Mouse (Mus musculus): Measurements from ENCODE around the gene Rapgefl1. TPM values are rescaled to one million over a fixed set of nuclear protein-coding genes. Genes with fewer than 3 reads are reported as not detected.

Gene Rapgefl1
- total and polyA plus RNA-seq, 2 experiments from 2014 or later: 0.55 to 0.80 TPM

GRCm38 (mm10) chr11:98850100-98851093 is 13.8 kb downstream of the Rapgefl1 start:
- Histone ChIP-seq H3K9ac (replicated peaks; ENCODE audit: low read depth, low read length) (no peak overlapping the region), H3K4me1 (ENCODE audit: control insufficient read depth, insufficient read depth) (0 out of 2 replicates have a peak, but pooled peaks cover 4% of the 10 kb centered on the region), H3K4me2 (ENCODE audit: low read depth, low read length) (no peak overlapping the region), H3K27me3 (ENCODE audit: control insufficient read depth, insufficient read depth, low read length) (no peaks in the 10 kb centered on the region), H3K4me3 (ENCODE audit: low read depth, low read length) (no peak overlapping the region), H3K27ac (ENCODE audit: low read depth) (no peak overlapping the region), H3K36me3 (replicated peaks; ENCODE audit: control insufficient read depth, insufficient read depth, low read length) (no peaks in the 10 kb centered on the region), H3K9me3 (replicated peaks; ENCODE audit: control insufficient read depth, low read length) (no peaks in the 10 kb centered on the region)
- WGBS: 66% methylated on average over 26 of the region's 26 CpGs
- no peak for TF ChIP-seq CTCF (IDR thresholded peaks at IDR 0.05; ENCODE audit: low read depth)
- TF ChIP-seq EP300 (IDR thresholded peaks at IDR 0.05; ENCODE audit: low read depth): no peak
- DNase-seq (ENCODE audit: low spot score): no peak
- ATAC-seq (ENCODE audit: insufficient read depth, low read depth): no peak

DNA sequence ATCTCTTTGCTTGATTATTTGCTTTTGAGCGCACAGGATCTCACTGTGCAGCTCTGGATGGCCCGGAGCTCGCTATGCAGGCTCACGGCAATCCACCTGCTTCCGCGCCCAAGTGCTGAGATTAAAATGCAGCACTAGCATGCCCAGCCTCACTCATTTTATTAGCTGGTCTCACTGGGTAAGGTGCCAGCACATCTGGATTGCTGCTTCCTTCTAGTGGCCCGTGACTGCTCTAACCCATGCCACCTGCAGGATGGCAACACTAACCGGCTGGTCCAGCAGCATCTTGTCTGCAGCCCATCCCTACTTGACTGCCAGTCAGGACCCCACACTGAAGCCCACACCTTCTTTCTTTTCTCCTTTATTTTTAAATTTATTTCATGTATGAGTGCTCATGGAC is 17.5 kb downstream of the Rapgefl1 start:
- Histone ChIP-seq H3K36me3 (replicated peaks; ENCODE audit: control insufficient read depth, insufficient read depth, low read length) (no peaks in the 10 kb centered on the region), H3K4me3 (ENCODE audit: low read depth, low read length) (no peak overlapping the region), H3K4me1 (ENCODE audit: control insufficient read depth, insufficient read depth) (0 out of 2 replicates have a peak, but pooled peaks cover 3% of the 10 kb centered on the region), H3K4me2 (ENCODE audit: low read depth, low read length) (no peak overlapping the region), H3K27me3 (ENCODE audit: control insufficient read depth, insufficient read depth, low read length) (no peaks in the 10 kb centered on the region), H3K9me3 (replicated peaks; ENCODE audit: control insufficient read depth, low read length) (no peaks in the 10 kb centered on the region), H3K9ac (replicated peaks; ENCODE audit: low read depth, low read length) (no peak overlapping the region), H3K27ac (ENCODE audit: low read depth) (no peak overlapping the region)
- DNase-seq (ENCODE audit: low spot score) (no peak), ATAC-seq (ENCODE audit: insufficient read depth, low read depth) (no peak)
- TF ChIP-seq CTCF (IDR thresholded peaks at IDR 0.05; ENCODE audit: low read depth): no peak
- TF ChIP-seq EP300 (IDR thresholded peaks at IDR 0.05; ENCODE audit: low read depth): no peak
- 91% methylated on average over 8 of the region's 8 CpGs for WGBS

DNA sequence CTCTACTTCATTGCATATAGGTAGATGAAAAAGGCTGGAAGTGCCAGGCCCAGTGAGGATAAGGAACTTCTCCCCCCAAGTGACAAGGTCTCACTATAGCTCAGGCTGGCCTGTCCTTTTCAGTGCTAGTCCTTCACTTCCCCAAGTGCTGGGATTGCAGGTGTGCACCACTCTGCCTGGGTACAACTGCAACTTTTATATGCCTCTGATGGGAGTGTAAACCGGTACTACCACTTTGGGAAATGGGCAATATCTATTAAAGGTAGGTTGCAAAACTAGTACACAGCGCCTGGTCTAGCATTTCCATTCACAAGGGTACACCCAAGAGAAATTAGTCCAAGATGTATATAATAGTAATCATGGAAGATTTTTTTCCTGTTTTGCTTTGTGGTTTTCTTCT is 18.1 kb downstream of the Rapgefl1 start:
- ATAC-seq (ENCODE audit: insufficient read depth, low read depth): no peak
- no peaks in the 10 kb centered on the region for H3K27me3 ChIP-seq (ENCODE audit: control insufficient read depth, insufficient read depth, low read length)
- TF ChIP-seq EP300 (IDR thresholded peaks at IDR 0.05; ENCODE audit: low read depth) (no peak), CTCF (IDR thresholded peaks at IDR 0.05; ENCODE audit: low read depth) (no peak)
- no peak overlapping the region for H3K9ac ChIP-seq (replicated peaks; ENCODE audit: low read depth, low read length)
- H3K4me2 ChIP-seq (ENCODE audit: low read depth, low read length): no peak overlapping the region
- no peaks in the 10 kb centered on the region for H3K36me3 ChIP-seq (replicated peaks; ENCODE audit: control insufficient read depth, insufficient read depth, low read length)
- no peak overlapping the region for H3K27ac ChIP-seq (ENCODE audit: low read depth)
- H3K4me3 ChIP-seq (ENCODE audit: low read depth, low read length): no peak overlapping the region
- no peak for DNase-seq (ENCODE audit: low spot score)
- no peaks in the 10 kb centered on the region for H3K4me1 ChIP-seq (ENCODE audit: control insufficient read depth, insufficient read depth)
- H3K9me3 ChIP-seq (replicated peaks; ENCODE audit: control insufficient read depth, low read length): no peaks in the 10 kb centered on the region
- WGBS: 91% methylated on average over 2 of the region's 2 CpGs

DNA sequence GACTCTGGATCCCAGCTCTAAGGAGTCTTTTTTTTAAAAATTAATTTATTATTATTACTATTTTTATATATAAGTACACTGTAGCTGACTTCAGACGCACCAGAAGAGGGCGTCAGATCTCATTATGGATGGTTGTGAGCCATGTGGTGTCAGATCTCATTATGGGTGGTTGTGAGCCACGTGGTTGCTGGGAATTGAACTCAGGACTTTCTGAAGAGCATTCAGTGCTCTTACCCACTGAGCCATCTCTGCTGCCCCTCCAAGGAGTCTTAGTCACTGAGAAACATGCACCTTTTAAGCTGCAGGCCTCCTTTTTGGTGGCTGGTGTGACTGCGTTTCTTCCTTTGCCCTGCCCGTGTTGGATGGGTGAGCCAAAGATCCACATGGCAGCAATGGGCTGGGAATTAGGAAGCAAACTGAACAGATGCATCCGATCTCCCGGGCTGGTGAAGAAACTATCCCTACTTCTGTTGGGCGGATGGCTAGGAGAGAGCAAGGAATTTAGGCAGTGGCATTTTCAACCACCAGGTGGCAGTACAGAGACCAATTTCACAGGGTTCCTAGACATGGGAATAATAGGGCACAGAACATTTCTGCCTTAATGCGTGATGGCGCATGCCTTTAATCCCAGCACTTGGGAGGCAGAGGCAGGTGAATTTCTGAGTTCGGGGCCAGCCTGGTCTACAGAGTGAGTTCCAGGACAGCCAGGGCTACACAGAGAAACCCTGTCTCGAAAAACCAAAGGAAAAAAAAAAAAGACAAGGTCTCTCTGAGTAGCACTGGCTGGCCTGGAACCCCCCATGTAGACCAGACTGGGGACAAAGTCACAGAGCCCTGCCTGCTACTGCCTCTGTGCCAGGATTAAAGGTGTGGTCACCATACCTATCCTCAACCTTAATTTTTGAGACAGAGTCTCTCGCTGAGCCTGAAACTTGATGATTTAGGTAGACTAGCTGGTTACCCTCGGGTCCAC is 22.5 kb downstream of the Rapgefl1 start:
- peak; percentile 48 for ATAC-seq (ENCODE audit: insufficient read depth, low read depth)
- 27% methylated on average over 14 of the region's 14 CpGs for WGBS

More for the DNA sequence above, 22.5 kb downstream of the Rapgefl1 start:
- no peak overlapping the region for H3K9ac ChIP-seq (replicated peaks; ENCODE audit: low read depth, low read length)
- no peak overlapping the region for H3K4me2 ChIP-seq (ENCODE audit: low read depth, low read length)
- 0 out of 2 replicates have a peak, but pooled peaks cover 5% of the 10 kb centered on the region for H3K4me1 ChIP-seq (ENCODE audit: control insufficient read depth, insufficient read depth)
- peak; percentile 85 for DNase-seq (ENCODE audit: low spot score)
- no peaks in the 10 kb centered on the region for H3K9me3 ChIP-seq (replicated peaks; ENCODE audit: control insufficient read depth, low read length)
- TF ChIP-seq CTCF (IDR thresholded peaks at IDR 0.05; ENCODE audit: low read depth) (peak; percentile 91), EP300 (IDR thresholded peaks at IDR 0.05; ENCODE audit: low read depth) (no peak)
- H3K4me3 ChIP-seq (ENCODE audit: low read depth, low read length): no peak overlapping the region
- H3K27ac ChIP-seq (ENCODE audit: low read depth): no peak overlapping the region
- H3K36me3 ChIP-seq (replicated peaks; ENCODE audit: control insufficient read depth, insufficient read depth, low read length): no peaks in the 10 kb centered on the region
- no peaks in the 10 kb centered on the region for H3K27me3 ChIP-seq (ENCODE audit: control insufficient read depth, insufficient read depth, low read length)
